Mouse (Mus musculus): Measurements from ENCODE around the gene 4930435E12Rik. TPM values are rescaled to one million over a fixed set of nuclear protein-coding genes. Genes with fewer than 3 reads are reported as not detected.

The 4930435E12Rik gene
- total RNA-seq, 4 experiments from 2014 or later, result not detected

- DNase-seq (ENCODE audit: low spot score in 2 of 2), result no peak
Observed at GRCm38 (mm10) chr16:38771145-38771544, 57.4 kb downstream of the 4930435E12Rik start.

GRCm38 (mm10) chr16:38769529-38769928 lies 59.0 kb downstream of the 4930435E12Rik start:
- DNase-seq (ENCODE audit: low spot score in 2 of 2), result no peak

GRCm38 (mm10) chr16:38768386-38768785 lies 60.2 kb downstream of the 4930435E12Rik start:
- DNase-seq (ENCODE audit: low spot score in 2 of 2), result no peak

GRCm38 (mm10) chr16:38767761-38768160 lies 60.8 kb downstream of the 4930435E12Rik start:
- DNase-seq (ENCODE audit: low spot score in 2 of 2), result peak; percentile 75 to 85

GRCm38 (mm10) chr16:38766671-38767070 lies 61.9 kb downstream of the 4930435E12Rik start:
- no peak for DNase-seq (ENCODE audit: low spot score in 2 of 2)

- DNase-seq (ENCODE audit: low spot score in 2 of 2), result no peak
Observed at GRCm38 (mm10) chr16:38763508-38763907, 65.0 kb downstream of the 4930435E12Rik start.

GRCm38 (mm10) chr16:38762401-38762800 lies 66.1 kb downstream of the 4930435E12Rik start:
- DNase-seq (ENCODE audit: low spot score in 2 of 2), result no peak

Other genes with a start within 250 kb of the 4930435E12Rik start
- gene Arhgap31, start 115.5 kb downstream of the 4930435E12Rik start, total RNA-seq (2022), result 10 to 100 TPM; 19.7 to 21.7 (median 20.6) TPM
- gene B4galt4, start 86.5 kb downstream of the 4930435E12Rik start, total RNA-seq (2022), result 10 to 100 TPM; 31.4 to 39.8 (median 34.5) TPM
- gene Upk1b, start 28.4 kb downstream of the 4930435E12Rik start, total RNA-seq (2022), result 1 to 10 TPM; 3.1 to 5.1 (median 3.7) TPM
- gene Igsf11, start 63.9 kb upstream of the 4930435E12Rik start, total RNA-seq (2022), result 10 to 100 TPM; 48.1 to 53.6 (median 50.7) TPM

Measured in layer of hippocampus, adult 8-10 months (tissue).